2 mouse cellular contexts compared by ENCODE assay signal in the genomic region with DNA sequence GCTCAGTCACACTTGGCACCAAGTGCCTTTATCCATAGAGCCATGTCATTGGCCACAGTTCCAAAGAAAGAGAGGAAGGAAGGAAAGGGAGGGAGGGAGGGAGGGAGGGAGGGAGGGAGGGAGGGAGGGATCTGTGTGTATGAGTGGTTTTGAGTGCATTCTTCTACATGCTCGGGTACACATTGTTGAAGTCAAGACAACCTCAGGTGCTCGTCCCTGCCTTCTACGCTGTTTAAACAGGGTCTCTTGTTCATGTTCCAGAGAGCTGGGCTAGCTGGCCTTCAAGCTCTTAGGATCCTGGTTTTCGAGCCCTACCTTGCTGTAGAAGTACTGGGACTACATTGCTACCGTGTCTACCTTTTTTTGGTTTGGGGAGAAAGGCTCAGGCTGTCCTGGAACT. TPM values are rescaled to one million over a fixed set of nuclear protein-coding genes. Genes with fewer than 3 reads are reported as not detected.
DNase-seq lines count a peak whose midpoint lies in the region; ATAC-seq and TF ChIP-seq lines count a peak whose summit lies in the region.
"Not testable (repeated sequence)": the region's sequence is repeated elsewhere in the genome, so short reads cannot be mapped to it uniquely, and the experiment has no call there.

No protein-coding gene starts in this region.

- no CpG with 5 or more reads among the region's 5 CpGs for whole genome bisulfite sequencing in lung, embryonic 16.5 days
- WGBS in lung, postnatal 0 days = no CpG with 5 or more reads among the region's 5 CpGs

- not testable (repeated sequence) for H3K4me2 ChIP-seq in lung, embryonic 16.5 days (ENCODE audit: low read depth, low read length); lung, postnatal 0 days (replicated peaks; ENCODE audit: low read depth, low read length)

- TF ChIP-seq CTCF in lung, postnatal 0 days (IDR thresholded peaks at IDR 0.05) = not testable (repeated sequence)

- H3K9me3 ChIP-seq in lung, embryonic 16.5 days (ENCODE audit: control insufficient read depth, low read length); lung, postnatal 0 days (ENCODE audit: low read length): not testable (repeated sequence)

- not testable (repeated sequence) for H3K9ac ChIP-seq in lung, embryonic 16.5 days (ENCODE audit: low read length); lung, postnatal 0 days (replicated peaks; ENCODE audit: low read depth)

- H3K36me3 ChIP-seq in lung, embryonic 16.5 days (ENCODE audit: control insufficient read depth, insufficient read depth, low read length); lung, postnatal 0 days (ENCODE audit: insufficient read depth, low read length): not testable (repeated sequence)

- TF ChIP-seq EP300 in lung, postnatal 0 days (IDR thresholded peaks at IDR 0.05) = not testable (repeated sequence)

- DNase-seq in lung, postnatal 0 days (ENCODE audit: low spot score) = not testable (repeated sequence)

- H3K4me1 ChIP-seq in lung, embryonic 16.5 days (replicated peaks; ENCODE audit: control insufficient read depth, insufficient read depth, low read length); lung, postnatal 0 days (ENCODE audit: insufficient read depth, low read depth, low read length): not testable (repeated sequence)

- not testable (repeated sequence) for H3K27ac ChIP-seq in lung, embryonic 16.5 days (ENCODE audit: low read length); lung, postnatal 0 days (ENCODE audit: low read length)

- not testable (repeated sequence) for H3K27me3 ChIP-seq in lung, embryonic 16.5 days (ENCODE audit: control insufficient read depth, insufficient read depth, low read depth, low read length); lung, postnatal 0 days (replicated peaks; ENCODE audit: insufficient read depth, low read length)

- H3K4me3 ChIP-seq in lung, embryonic 16.5 days (ENCODE audit: low read length); lung, postnatal 0 days (ENCODE audit: low read depth, low read length): not testable (repeated sequence)

- ATAC-seq in lung, embryonic 16.5 days (ENCODE audit: low read depth) = peak; percentile 67
- peak; percentile 87 for ATAC-seq in lung, postnatal 0 days

RNA-seq across cellular contexts. Expression of gene Srp54c, which starts 33.4 kb away (rescaled TPM):
- 63.8 and 72.7 TPM in 2 replicates for polyA plus RNA-seq in lung, embryonic 16.5 days (2015; fragmentation: Nextera tagmentation; extraction: Ambion mirVana)
- polyA plus RNA-seq in lung, postnatal 0 days (2015; fragmentation: Nextera tagmentation; extraction: Ambion mirVana) = 52.8 and 57.9 TPM in 2 replicates

RNA-seq across cellular contexts. Expression of gene 1110008L16Rik, which starts 36.0 kb away (rescaled TPM):
- polyA plus RNA-seq in lung, embryonic 16.5 days (2015; fragmentation: Nextera tagmentation; extraction: Ambion mirVana) = 13.2 and 16.6 TPM in 2 replicates
- 8.1 and 9.2 TPM in 2 replicates for polyA plus RNA-seq in lung, postnatal 0 days (2015; fragmentation: Nextera tagmentation; extraction: Ambion mirVana)

RNA-seq across cellular contexts. Expression of gene Ppp2r3c, which starts 39.4 kb away (rescaled TPM):
- 11.4 and 11.6 TPM in 2 replicates for polyA plus RNA-seq in lung, embryonic 16.5 days (2015; fragmentation: Nextera tagmentation; extraction: Ambion mirVana)
- 7.6 and 8.2 TPM in 2 replicates for polyA plus RNA-seq in lung, postnatal 0 days (2015; fragmentation: Nextera tagmentation; extraction: Ambion mirVana)
